Mouse (Mus musculus) MEL (cell line): ENCODE results near the gene Cachd1.

ENCODE experiments used
- CTCF ChIP-seq, 3 experiments: IDR thresholded peaks in 2 of 3; conservative IDR thresholded peaks in 1 of 3; 2 replicates each; pipeline ENCODE4 v1.5.1; 2011 to 2012; ENCODE audit warnings: low read length in 3 of 3, low read depth in 2 of 3, mild to moderate bottlenecking in 2 of 3, improper control_type of control experiment in 1 of 3, inconsistent platforms in 1 of 3, mixed read lengths in 1 of 3, moderate library complexity in 1 of 3; ENCODE audit not compliant: control insufficient read depth in 1 of 3, insufficient read depth in 1 of 3, poor library complexity in 1 of 3, severe bottlenecking in 1 of 3
- MAX ChIP-seq: IDR thresholded peaks from 2 replicates; pipeline ENCODE4 v1.6.1; 2011; ENCODE audit warnings: low read length, improper control_type of control experiment

DNA sequence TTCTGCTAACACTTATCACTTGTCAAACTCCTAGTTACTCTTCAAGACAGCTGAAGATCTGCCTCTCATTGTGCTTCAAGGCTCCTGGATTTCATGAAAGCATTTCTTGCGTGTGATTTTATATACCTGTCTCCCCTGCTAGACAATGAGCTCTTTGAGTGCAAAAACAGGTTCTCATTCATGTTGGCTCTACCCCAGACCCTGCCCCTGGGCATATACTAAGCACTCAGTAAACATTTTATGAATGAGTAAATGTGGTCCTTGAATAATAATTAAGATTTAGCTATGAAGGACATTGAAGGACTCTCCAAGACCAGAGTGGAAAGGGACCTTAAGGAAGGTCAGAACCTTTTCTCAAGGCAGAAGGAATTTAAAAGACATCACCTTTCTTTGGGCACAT is 16.9 kb upstream of the Cachd1 start:
- TF ChIP-seq CTCF (IDR thresholded peaks at IDR 0.05 in 2 of 3, conservative IDR thresholded peaks at IDR 0.05 in 1 of 3; ENCODE audit: control insufficient read depth in 1 of 3, insufficient read depth in 1 of 3, low read depth in 2 of 3, low read length in 3 of 3, poor library complexity in 1 of 3, severe bottlenecking in 1 of 3) (no peak), MAX (no peak)
